Mouse (Mus musculus) MEL (cell line): ENCODE results near the gene Col7a1. TPM values are rescaled to one million over a fixed set of nuclear protein-coding genes. Genes with fewer than 3 reads are reported as not detected.

Experiments
- DNase-seq: peaks from one replicate; pipeline ENCODE4 v3.0.0; 2011; ENCODE audit warnings: low read depth, low spot score
- H3K27ac ChIP-seq: 2 replicates; pipeline ENCODE4 v1.5.1; 2012; ENCODE audit warnings: low read depth, mild to moderate bottlenecking, control low read depth, low read length, moderate library complexity; ENCODE audit not compliant: control insufficient read depth
- H3K27me3 ChIP-seq, 2 experiments: fragments of 150-350 bp in 1 of 2; sonication (generic) in 1 of 2; 2 replicates each; pipeline ENCODE4 v1.6.1; 2012; ENCODE audit warnings: low read length in 2 of 2, mild to moderate bottlenecking in 2 of 2, improper control_type of control experiment in 1 of 2, moderate library complexity in 1 of 2; ENCODE audit not compliant: insufficient read depth in 2 of 2, control insufficient read depth in 1 of 2
- H3K36me3 ChIP-seq, 2 experiments: 2 replicates each; pipeline ENCODE4 v1.6.1; 2012 to 2014; ENCODE audit warnings: low read length in 2 of 2, improper control_type of control experiment in 1 of 2, inconsistent platforms in 1 of 2, mild to moderate bottlenecking in 1 of 2; ENCODE audit not compliant: insufficient read depth in 2 of 2, control insufficient read depth in 1 of 2
- H3K4me1 ChIP-seq, 2 experiments: fragments of 150-350 bp in 1 of 2; sonication (generic) in 1 of 2; 2 replicates each; pipeline ENCODE4 v1.6.1; 2012; ENCODE audit warnings: low read length in 2 of 2, improper control_type of control experiment in 1 of 2, mild to moderate bottlenecking in 1 of 2; ENCODE audit not compliant: insufficient read depth in 2 of 2, control insufficient read depth in 1 of 2
- H3K4me3 ChIP-seq, 2 experiments: fragments of 150-350 bp in 1 of 2; sonication (generic) in 1 of 2; 2 replicates each; pipeline ENCODE4 v1.5.1; 2012; ENCODE audit warnings: low read depth in 2 of 2, low read length in 2 of 2, mild to moderate bottlenecking in 2 of 2, moderate library complexity in 2 of 2, control low read depth in 1 of 2, improper control_type of control experiment in 1 of 2; ENCODE audit not compliant: control insufficient read depth in 1 of 2, insufficient read depth in 1 of 2
- H3K79me2 ChIP-seq: 2 replicates; pipeline ENCODE4 v1.6.1; 2012; ENCODE audit warnings: mild to moderate bottlenecking, low read length, moderate library complexity; ENCODE audit not compliant: control insufficient read depth, poor library complexity, insufficient read depth
- H3K9ac ChIP-seq: 2 replicates; pipeline ENCODE4 v1.6.1; 2012; ENCODE audit warnings: low read depth, mild to moderate bottlenecking, control low read depth, low read length, moderate library complexity; ENCODE audit not compliant: control insufficient read depth, poor library complexity, severe bottlenecking
- H3K9me3 ChIP-seq: fragments of 150-350 bp; sonication (generic); replicated peaks from 2 replicates; pipeline ENCODE4 v1.6.1; 2012; ENCODE audit warnings: mild to moderate bottlenecking, low read length, improper control_type of control experiment, moderate library complexity; ENCODE audit not compliant: insufficient read depth
- CHD1 ChIP-seq: IDR thresholded peaks from 2 replicates; pipeline ENCODE4 v1.6.1; 2012; ENCODE audit warnings: low read depth, mild to moderate bottlenecking, inconsistent platforms, low read length, improper control_type of control experiment
- GATA1 ChIP-seq: IDR thresholded peaks from 2 replicates; pipeline ENCODE4 v1.6.1; 2011; ENCODE audit warnings: low read depth, low read length, improper control_type of control experiment
- HCFC1 ChIP-seq: IDR thresholded peaks from 2 replicates; pipeline ENCODE4 v1.6.1; 2012; ENCODE audit warnings: low read depth, mild to moderate bottlenecking, inconsistent platforms, low read length, improper control_type of control experiment, moderate library complexity
- JUND ChIP-seq: IDR thresholded peaks from 2 replicates; pipeline ENCODE4 v1.6.1; 2011; ENCODE audit warnings: low read depth, mild to moderate bottlenecking, improper control_type of control experiment, low read length
- MAFK ChIP-seq: IDR thresholded peaks from 2 replicates; pipeline ENCODE4 v1.6.1; 2011; ENCODE audit warnings: low read depth, mild to moderate bottlenecking, low read length, improper control_type of control experiment, borderline replicate concordance
- MAX ChIP-seq: IDR thresholded peaks from 2 replicates; pipeline ENCODE4 v1.6.1; 2011; ENCODE audit warnings: low read length, improper control_type of control experiment
- MAZ ChIP-seq: IDR thresholded peaks from 2 replicates; pipeline ENCODE4 v1.6.1; 2012; ENCODE audit warnings: low read depth, mild to moderate bottlenecking, inconsistent platforms, low read length, improper control_type of control experiment
- POLR2A ChIP-seq, 2 experiments: IDR thresholded peaks; 2 replicates each; pipeline ENCODE4 v1.6.1; 2011 to 2012; ENCODE audit warnings: low read length in 2 of 2, mild to moderate bottlenecking in 2 of 2, control low read depth in 1 of 2, improper control_type of control experiment in 1 of 2, low read depth in 1 of 2, moderate library complexity in 1 of 2; ENCODE audit not compliant: control insufficient read depth in 1 of 2, insufficient read depth in 1 of 2, poor library complexity in 1 of 2
- POLR2AphosphoS5 ChIP-seq: IDR thresholded peaks from 2 replicates; pipeline ENCODE4 v1.6.1; 2012; ENCODE audit warnings: low read depth, borderline replicate concordance, mild to moderate bottlenecking, inconsistent platforms, low read length, moderate library complexity, mixed read lengths
- TAL1 ChIP-seq: IDR thresholded peaks from 2 replicates; pipeline ENCODE4 v1.6.1; 2012; ENCODE audit warnings: mild to moderate bottlenecking, inconsistent platforms, low read length, moderate library complexity, mixed read lengths
- TBP ChIP-seq: IDR thresholded peaks from 2 replicates; pipeline ENCODE4 v1.8.0; 2011; ENCODE audit warnings: low read depth, low read length, improper control_type of control experiment
- TCF12 ChIP-seq: IDR thresholded peaks from 2 replicates; pipeline ENCODE4 v1.6.1; 2014; ENCODE audit warnings: low read depth, mild to moderate bottlenecking, inconsistent platforms, low read length, improper control_type of control experiment, moderate library complexity
- ZKSCAN1 ChIP-seq: IDR thresholded peaks from 2 replicates; pipeline ENCODE4 v1.6.1; 2012; ENCODE audit warnings: low read depth, mild to moderate bottlenecking, inconsistent platforms, low read length, improper control_type of control experiment, moderate library complexity
- ZMIZ1 ChIP-seq: IDR thresholded peaks from 2 replicates; pipeline ENCODE4 v1.6.1; 2012; ENCODE audit warnings: low read depth, mild to moderate bottlenecking, inconsistent platforms, low read length, improper control_type of control experiment, moderate library complexity
- polyA plus RNA-seq, 2 experiments: library from polyadenylated mRNA; stranded (reverse) in 1 of 2; unstranded in 1 of 2; fragments of >175 nt in 1 of 2; fragments of >200 nt in 1 of 2; gene quantifications; 2 replicates each; pipeline versions ENCODE4 v1.2.1 to v1.2.4; 2012; ENCODE audit warnings: low replicate concordance in 2 of 2, low read depth in 1 of 2; ENCODE audit not compliant: insufficient read length in 2 of 2, insufficient read depth in 1 of 2, missing spikeins in 1 of 2
- total RNA-seq: library from RNA; depleted of rRNA; stranded (reverse); fragments of 300-350 nt; gene quantifications from 2 replicates; pipeline ENCODE4 v1.2.3, GENCODE M21; 2012

Col7a1 gene
- total and polyA plus RNA-seq, 3 experiments, result 1.2 to 2.6 TPM; not detected in 1

- H3K9ac ChIP-seq, result peak overlapping the region; percentile 61
- H3K4me3 ChIP-seq, result peak overlapping the region; percentile 66 to 93
- no peaks in the 10 kb centered on the region for H3K9me3 ChIP-seq
- no peaks in the 10 kb centered on the region; the same call in 1 of the 2 replicates for H3K79me2 ChIP-seq
- TF ChIP-seq GATA1 (no peak), ZMIZ1 (0 out of 2 replicates have a peak, but pooled peaks have one; percentile 18)
- no peaks in the 10 kb centered on the region for H3K27me3 ChIP-seq
- no peak for DNase-seq
- H3K4me1 ChIP-seq, result peaks cover 6 to 38% of the 10 kb centered on the region in 2 experiments
- no peak overlapping the region for H3K27ac ChIP-seq
- peaks cover 0 to 20% of the 10 kb centered on the region in 2 experiments; a peak in 2 of 4 replicates for H3K36me3 ChIP-seq
Observed at GRCm38 (mm10) chr9:108992085-108992469, 38.7 kb downstream of the Col7a1 start.

GRCm38 (mm10) chr9:108992620-108993361, 39.4 kb downstream of the Col7a1 start:
- no peaks in the 10 kb centered on the region; the same call in 1 of the 2 replicates for H3K79me2 ChIP-seq
- peaks cover 0 to 20% of the 10 kb centered on the region in 2 experiments; a peak in 2 of 4 replicates for H3K36me3 ChIP-seq
- H3K4me1 ChIP-seq, result peaks cover 6 to 36% of the 10 kb centered on the region in 2 experiments
- H3K9ac ChIP-seq, result no peak overlapping the region
- H3K27ac ChIP-seq, result no peak overlapping the region
- H3K4me3 ChIP-seq, result no peak overlapping the region
- H3K27me3 ChIP-seq, result no peaks in the 10 kb centered on the region
- no peaks in the 10 kb centered on the region for H3K9me3 ChIP-seq
- no peak for DNase-seq
- TF ChIP-seq GATA1, result no peak
- peak; percentile 19 for TF ChIP-seq TAL1

GRCm38 (mm10) chr9:108996411-108996810, 43.0 kb downstream of the Col7a1 start:
- Histone ChIP-seq H3K4me3 (no peak overlapping the region), H3K36me3 (peaks cover 0 to 22% of the 10 kb centered on the region in 2 experiments; a peak in 2 of 4 replicates), H3K27ac (no peak overlapping the region), H3K27me3 (no peaks in the 10 kb centered on the region), H3K79me2 (no peaks in the 10 kb centered on the region), H3K9ac (no peak overlapping the region), H3K9me3 (no peaks in the 10 kb centered on the region), H3K4me1 (peaks cover 8 to 37% of the 10 kb centered on the region in 2 experiments)
- DNase-seq, result no peak
- TF ChIP-seq ZKSCAN1 (no peak), HCFC1 (no peak), JUND (no peak), MAZ (no peak), MAX (no peak), MAFK (no peak), POLR2AphosphoS5 (no peak), CHD1 (no peak), TBP (no peak), TCF12 (no peak), POLR2A (IDR thresholded peaks at IDR 0.05; ENCODE audit: control insufficient read depth in 1 of 2, insufficient read depth in 1 of 2, low read depth in 1 of 2, low read length in 2 of 2, poor library complexity in 1 of 2) (no peak), TAL1 (no peak)
